In genomic region chr6:84310635-84311241, GRCm38 (mm10) we compare ENCODE assay signal across 13 mouse cellular contexts.
DNase-seq lines count a peak whose midpoint lies in the region; ATAC-seq and TF ChIP-seq lines count a peak whose summit lies in the region.
"Had no signal": no experiment of that assay in that cellular context is flagged by ENCODE, and none has a peak within 500 bp of the region (broad histone marks: within the 10 kb centered on the region; RNA-seq: fewer than 3 reads in every experiment).

No protein-coding gene starts in this region.

- H3K9me3 ChIP-seq in ES-E14 (ENCODE audit: control insufficient read depth, insufficient read depth, low read depth, low read length): no peaks in the 10 kb centered on the region
- no peaks in the 10 kb centered on the region for H3K9me3 ChIP-seq in embryonic facial prominence, embryonic 11.5 days (replicated peaks; ENCODE audit: control insufficient read depth, low read length)
- H3K9me3 ChIP-seq in limb, embryonic 14.5 days (ENCODE audit: control insufficient read depth, low read length): no peaks in the 10 kb centered on the region
- H3K9me3 ChIP-seq in intestine, embryonic 15.5 days: no peaks in the 10 kb centered on the region
- no peaks in the 10 kb centered on the region for H3K9me3 ChIP-seq in midbrain, embryonic 14.5 days (ENCODE audit: control insufficient read depth, low read length)
- H3K9me3 ChIP-seq: heart, embryonic 15.5 days; midbrain, embryonic 15.5 days had no signal

- no peak for ATAC-seq in embryonic facial prominence, embryonic 11.5 days (replicated peaks; ENCODE audit: insufficient number of reproducible peaks, low FRiP score, low TSS enrichment, low read depth)
- ATAC-seq in limb, embryonic 14.5 days (ENCODE audit: low FRiP score, low read depth): no peak
- ATAC-seq in intestine, embryonic 15.5 days: no peak
- no peak for ATAC-seq in midbrain, embryonic 14.5 days (ENCODE audit: low FRiP score, low TSS enrichment)
- ATAC-seq: intestine, postnatal 0 days; midbrain, embryonic 15.5 days had no signal

- no peak for TF ChIP-seq POLR2A in limb, embryonic 14.5 days (IDR thresholded peaks at IDR 0.05; ENCODE audit: borderline replicate concordance, extremely low read depth, insufficient read depth, insufficient read length)

- no peak overlapping the region for H3K27ac ChIP-seq in ES-E14 (ENCODE audit: insufficient read depth, low read depth, low read length, poor library complexity, severe bottlenecking)
- no peak overlapping the region for H3K27ac ChIP-seq in embryonic facial prominence, embryonic 11.5 days (replicated peaks; ENCODE audit: low read depth, low read length)
- H3K27ac ChIP-seq in limb, embryonic 14.5 days (replicated peaks; ENCODE audit: low read depth, low read length): no peak overlapping the region
- no peak overlapping the region for H3K27ac ChIP-seq in intestine, embryonic 15.5 days
- no peak overlapping the region for H3K27ac ChIP-seq in midbrain, embryonic 14.5 days (replicated peaks; ENCODE audit: low read depth, low read length)
- H3K27ac ChIP-seq: heart, embryonic 15.5 days; midbrain, embryonic 15.5 days had no signal

- in situ Hi-C loops in ES-E14 (cut with MboI; ENCODE audit: low sequenced_read_pairs in 2 of 2, unreplicated experiment in 2 of 2): no loop called here

- H3K27me3 ChIP-seq in embryonic facial prominence, embryonic 11.5 days (ENCODE audit: control insufficient read depth, insufficient read depth, low read length): no peaks in the 10 kb centered on the region
- H3K27me3 ChIP-seq in limb, embryonic 14.5 days (ENCODE audit: control insufficient read depth, insufficient read depth, low read length): no peaks in the 10 kb centered on the region
- H3K27me3 ChIP-seq in intestine, embryonic 15.5 days (replicated peaks): no peaks in the 10 kb centered on the region
- H3K27me3 ChIP-seq in midbrain, embryonic 14.5 days (ENCODE audit: control insufficient read depth, insufficient read depth, low read length): no peaks in the 10 kb centered on the region
- H3K27me3 ChIP-seq: midbrain, embryonic 15.5 days had no signal

- H3K9ac ChIP-seq in ES-E14 (ENCODE audit: insufficient read depth, low read depth, low read length, poor library complexity, severe bottlenecking): no peak overlapping the region
- no peak overlapping the region for H3K9ac ChIP-seq in embryonic facial prominence, embryonic 11.5 days (replicated peaks; ENCODE audit: low read length)
- H3K9ac ChIP-seq in limb, embryonic 14.5 days (ENCODE audit: low read depth, low read length, severe bottlenecking): no peak overlapping the region
- no peak overlapping the region for H3K9ac ChIP-seq in intestine, embryonic 15.5 days
- no peak overlapping the region for H3K9ac ChIP-seq in midbrain, embryonic 14.5 days (replicated peaks; ENCODE audit: low read length)
- H3K9ac ChIP-seq: heart, embryonic 15.5 days; lung, embryonic 14.5 days; midbrain, embryonic 15.5 days had no signal

- no peak overlapping the region for H3K4me3 ChIP-seq in ES-E14 (ENCODE audit: insufficient read depth in 1 of 2, low read depth in 1 of 2, low read length in 2 of 2, poor library complexity in 1 of 2, severe bottlenecking in 1 of 2)
- no peak overlapping the region for H3K4me3 ChIP-seq in embryonic facial prominence, embryonic 11.5 days (ENCODE audit: low read depth, low read length)
- H3K4me3 ChIP-seq in limb, embryonic 14.5 days (replicated peaks; ENCODE audit: low read length): no peak overlapping the region
- no peak overlapping the region for H3K4me3 ChIP-seq in intestine, embryonic 15.5 days (replicated peaks)
- H3K4me3 ChIP-seq in midbrain, embryonic 14.5 days (replicated peaks; ENCODE audit: low read depth, low read length): no peak overlapping the region
- H3K4me3 ChIP-seq: heart, embryonic 15.5 days; midbrain, embryonic 15.5 days had no signal

- WGBS in embryonic facial prominence, embryonic 11.5 days: 48% methylated on average over 9 of the region's 9 CpGs
- 15% methylated on average over 9 of the region's 9 CpGs for WGBS in limb, embryonic 14.5 days
- 51% methylated on average over 9 of the region's 9 CpGs for WGBS in intestine, embryonic 15.5 days
- 77% methylated on average over 9 of the region's 9 CpGs for WGBS in midbrain, embryonic 14.5 days

- H3K4me2 ChIP-seq in embryonic facial prominence, embryonic 11.5 days (ENCODE audit: low read depth, low read length): no peak overlapping the region
- no peak overlapping the region for H3K4me2 ChIP-seq in limb, embryonic 14.5 days (replicated peaks; ENCODE audit: low read depth, low read length, severe bottlenecking)
- no peak overlapping the region for H3K4me2 ChIP-seq in intestine, embryonic 15.5 days (replicated peaks)
- H3K4me2 ChIP-seq in midbrain, embryonic 14.5 days (ENCODE audit: low read length): no peak overlapping the region
- H3K4me2 ChIP-seq: heart, embryonic 15.5 days; lung, embryonic 14.5 days; midbrain, embryonic 15.5 days had no signal

- no peak for DNase-seq in ES-E14 (ENCODE audit: low read depth, low spot score)
- peak; percentile 48 for DNase-seq in embryonic facial prominence, embryonic 11.5 days (ENCODE audit: low spot score)
- peak; percentile 38 for DNase-seq in limb, embryonic 14.5 days (ENCODE audit: low spot score)
- DNase-seq in lung, postnatal 36 days: peak; percentile 74
- no peak for DNase-seq in urinary bladder, postnatal 4 days (ENCODE audit: low spot score in 2 of 2)
- no peak for DNase-seq in midbrain, embryonic 14.5 days
- DNase-seq: kidney, postnatal 14 days; lung, embryonic 14.5 days; right cerebral cortex, postnatal 14 days had no signal

- H3K36me3 ChIP-seq in ES-E14 (ENCODE audit: control insufficient read depth, insufficient read depth, low read length, poor library complexity, severe bottlenecking): no peaks in the 10 kb centered on the region
- H3K36me3 ChIP-seq in embryonic facial prominence, embryonic 11.5 days (replicated peaks; ENCODE audit: control insufficient read depth, insufficient read depth, low read depth, low read length): no peaks in the 10 kb centered on the region
- no peaks in the 10 kb centered on the region for H3K36me3 ChIP-seq in limb, embryonic 14.5 days (ENCODE audit: control insufficient read depth, insufficient read depth, low read length)
- no peaks in the 10 kb centered on the region for H3K36me3 ChIP-seq in intestine, embryonic 15.5 days
- no peaks in the 10 kb centered on the region for H3K36me3 ChIP-seq in midbrain, embryonic 14.5 days (ENCODE audit: control insufficient read depth, insufficient read depth, low read length)
- H3K36me3 ChIP-seq: heart, embryonic 15.5 days; midbrain, embryonic 15.5 days had no signal

- H3K4me1 ChIP-seq in ES-E14 (ENCODE audit: control insufficient read depth in 2 of 2, insufficient read depth in 2 of 2, low read length in 2 of 2, poor library complexity in 1 of 2): no peaks in the 10 kb centered on the region
- no peaks in the 10 kb centered on the region; the same call in 1 of the 2 replicates for H3K4me1 ChIP-seq in embryonic facial prominence, embryonic 11.5 days (ENCODE audit: control insufficient read depth, insufficient read depth, low read length)
- peaks cover 20% of the 10 kb centered on the region for H3K4me1 ChIP-seq in limb, embryonic 14.5 days (ENCODE audit: control insufficient read depth, insufficient read depth, low read length)
- H3K4me1 ChIP-seq in intestine, embryonic 15.5 days (replicated peaks): no peaks in the 10 kb centered on the region
- no peaks in the 10 kb centered on the region for H3K4me1 ChIP-seq in midbrain, embryonic 14.5 days (ENCODE audit: control insufficient read depth, insufficient read depth, low read length)
- H3K4me1 ChIP-seq: midbrain, embryonic 15.5 days had no signal

TF ChIP-seq in ES-E14, 5 proteins besides CTCF, POLR2A, EP300 and RAD21:
- TF ChIP-seq ZC3H11A (IDR thresholded peaks at IDR 0.05; ENCODE audit: borderline replicate concordance, low read depth, low read length) (no peak), MAFK (IDR thresholded peaks at IDR 0.05; ENCODE audit: insufficient read depth, low read depth, low read length) (peak; percentile 91), CHD2 (IDR thresholded peaks at IDR 0.05; ENCODE audit: low read depth, low read length) (no peak)

Comparison
In these comparisons a context has a peak if more than half of its experiments do, and no peak if none do; other contexts are left out.
1. DNase-seq: peak in embryonic facial prominence, embryonic 11.5 days (single experiment), limb, embryonic 14.5 days (single experiment) and lung, postnatal 36 days (single experiment); none in ES-E14 (single experiment), urinary bladder, postnatal 4 days (0 of 2) and midbrain, embryonic 14.5 days (single experiment).